Mouse (Mus musculus) heart, adult 2 months (tissue): ENCODE data around the gene Rin2. TPM values are rescaled to one million over a fixed set of nuclear protein-coding genes. Genes with fewer than 3 reads are reported as not detected.

ENCODE experiments used
- DNase-seq, 2 experiments: peaks; one replicate each; pipeline ENCODE4 v3.0.0; 2021
- H3K27ac ChIP-seq: fragments of 200-600 bp; 2 replicates; pipeline ENCODE4 v1.8.1; 2022
- H3K27me3 ChIP-seq: fragments of 200-500 bp; 2 replicates; pipeline ENCODE4 v1.6.1; 2012; ENCODE audit warnings: mild to moderate bottlenecking, low read length, inconsistent platforms, mixed read lengths; ENCODE audit not compliant: control insufficient read depth, insufficient read depth
- H3K36me3 ChIP-seq: fragments of 200-500 bp; 2 replicates; pipeline ENCODE4 v1.6.1; 2012; ENCODE audit warnings: low read length, inconsistent platforms; ENCODE audit not compliant: control insufficient read depth, insufficient read depth
- H3K4me1 ChIP-seq: fragments of 200-500 bp; 2 replicates; pipeline ENCODE4 v1.6.1; 2011; ENCODE audit warnings: low read length; ENCODE audit not compliant: control insufficient read depth, insufficient read depth
- H3K4me3 ChIP-seq: fragments of 200-600 bp; 2 replicates; pipeline ENCODE4 v1.8.1; 2022
- H3K79me2 ChIP-seq: fragments of 200-500 bp; replicated peaks from 2 replicates; pipeline ENCODE4 v1.6.1; 2012; ENCODE audit warnings: mild to moderate bottlenecking, inconsistent platforms, low read length, moderate library complexity, mixed read lengths; ENCODE audit not compliant: control insufficient read depth, insufficient read depth
- H3K9ac ChIP-seq: fragments of 200-500 bp; 2 replicates; pipeline ENCODE4 v1.6.1; 2012; ENCODE audit warnings: low read depth, mild to moderate bottlenecking, control low read depth, inconsistent platforms, low read length, mixed read lengths
- CTCF ChIP-seq: fragments of 200-600 bp; IDR thresholded peaks from 2 replicates; pipeline ENCODE4 v1.8.1; 2022; ENCODE audit warnings: antibody characterized with exemption, mild to moderate bottlenecking, moderate library complexity
- EP300 ChIP-seq: fragments of 200-500 bp; IDR thresholded peaks from 2 replicates; pipeline ENCODE4 v1.6.1; 2011; ENCODE audit warnings: low read depth, low read length, control low read depth; ENCODE audit not compliant: insufficient read depth
- POLR2A ChIP-seq: fragments of 200-500 bp; IDR thresholded peaks from 2 replicates; pipeline ENCODE4 v1.6.1; 2011; ENCODE audit warnings: mild to moderate bottlenecking, low read depth, low read length, control low read depth; ENCODE audit not compliant: insufficient read depth
- WGBS: fragments of 180-500 bp; shearing (Covaris S2); methylation state at CpG from one replicate; pipeline ENCODE4 v1.1.7; 2018; 5-methylcytosine and 5-hydroxymethylcytosine counted together
- intact Hi-C: fragments of 180-260 bp; cut with DNase I; formaldehyde crosslinking; loops from one replicate; pipeline ENCODE4 v1.15.1; 2025
- polyA plus RNA-seq: library from polyadenylated mRNA; depleted of rRNA; stranded (reverse); fragments of >200 nt; gene quantifications from 2 replicates; pipeline ENCODE4 v1.2.3, GENCODE M21; 2012
- total RNA-seq, 2 experiments: library from RNA; stranded (reverse); gene quantifications; 2 replicates each; pipeline ENCODE4 v1.2.3; 2021

The Rin2 gene
- total and polyA plus RNA-seq, 3 experiments, result 9.0 to 20.2 (median 18.8) TPM

GRCm38 (mm10) chr2:145833341-145833740 lies 158.3 kb downstream of the Rin2 start:
- Histone ChIP-seq H3K4me3 (no peak overlapping the region), H3K27me3 (no peaks in the 10 kb centered on the region), H3K79me2 (no peaks in the 10 kb centered on the region), H3K27ac (peak overlapping the region; percentile 84), H3K9ac (no peak overlapping the region), H3K36me3 (peaks cover 24% of the 10 kb centered on the region), H3K4me1 (peaks cover 11% of the 10 kb centered on the region)
- 50% methylated on average over 3 of the region's 3 CpGs for WGBS
- no peak for TF ChIP-seq CTCF
- no peak for TF ChIP-seq POLR2A
- TF ChIP-seq EP300, result no peak
- intact Hi-C loops, result no loop called here
- DNase-seq, result no peak

DNA sequence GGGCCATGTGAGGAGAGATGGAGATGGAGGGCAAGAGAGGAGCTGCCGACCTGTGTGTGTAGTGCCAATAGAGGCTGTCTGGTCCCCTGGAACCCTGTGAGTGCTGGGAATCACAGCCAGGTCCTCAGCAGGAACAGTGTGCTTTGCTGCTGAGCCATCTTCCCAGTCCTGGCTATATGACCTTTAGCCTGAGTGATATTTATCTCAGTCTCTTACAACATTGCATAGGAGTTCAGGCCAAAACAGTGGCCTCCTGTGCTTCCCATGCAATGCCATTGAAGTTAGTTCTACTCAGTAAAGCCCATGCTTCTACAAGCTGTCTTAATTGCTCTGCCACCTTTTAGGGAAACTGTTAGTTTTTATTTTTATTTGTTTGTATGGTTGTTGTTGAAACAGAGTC lies 160.9 kb downstream of the Rin2 start:
- peaks cover 10% of the 10 kb centered on the region for H3K4me1 ChIP-seq
- peaks cover 15% of the 10 kb centered on the region for H3K36me3 ChIP-seq
- intact Hi-C loops, result loop anchor here (2.0 kb wide), 1 partner anchor 15 kb away; no protein-coding TSS in a partner anchor
- WGBS, result 87% methylated on average over 1 of the region's 1 CpGs
- DNase-seq, result no peak
- no peaks in the 10 kb centered on the region for H3K27me3 ChIP-seq
- no peak for TF ChIP-seq CTCF
- no peak for TF ChIP-seq EP300
- no peak for TF ChIP-seq POLR2A
- no peaks in the 10 kb centered on the region; the same call in 1 of the 2 replicates for H3K79me2 ChIP-seq
- no peak overlapping the region for H3K9ac ChIP-seq
- no peak overlapping the region for H3K27ac ChIP-seq
- no peak overlapping the region for H3K4me3 ChIP-seq

DNA sequence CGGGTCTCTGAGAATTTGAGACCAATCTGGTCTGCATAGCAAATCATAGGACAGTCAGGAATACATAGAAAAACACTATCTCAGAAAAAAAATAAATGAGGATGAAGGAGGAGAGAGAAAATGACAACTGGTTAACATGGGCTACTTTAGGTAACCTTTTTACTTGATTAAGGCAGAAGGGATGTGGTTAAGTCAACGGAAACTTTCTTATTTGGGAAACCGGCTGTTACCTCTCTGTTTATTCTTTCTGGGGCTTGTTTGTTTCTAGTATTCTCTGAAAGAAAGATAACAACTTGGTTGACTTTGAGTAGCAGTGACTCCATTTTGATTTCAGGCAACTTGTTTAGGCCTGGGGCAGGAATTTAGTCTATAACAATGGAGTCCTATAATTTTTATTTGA lies 163.7 kb downstream of the Rin2 start:
- no peaks in the 10 kb centered on the region for H3K27me3 ChIP-seq
- peaks cover 15% of the 10 kb centered on the region for H3K36me3 ChIP-seq
- TF ChIP-seq POLR2A (no peak), EP300 (no peak), CTCF (no peak)
- no peak for DNase-seq
- no peak overlapping the region for H3K9ac ChIP-seq
- intact Hi-C loops, result no loop called here
- H3K4me3 ChIP-seq, result no peak overlapping the region
- no peak overlapping the region for H3K27ac ChIP-seq
- H3K79me2 ChIP-seq, result no peaks in the 10 kb centered on the region; the same call in 1 of the 2 replicates
- H3K4me1 ChIP-seq, result peaks cover 4% of the 10 kb centered on the region
- 91% methylated on average over 3 of the region's 3 CpGs for WGBS

DNA sequence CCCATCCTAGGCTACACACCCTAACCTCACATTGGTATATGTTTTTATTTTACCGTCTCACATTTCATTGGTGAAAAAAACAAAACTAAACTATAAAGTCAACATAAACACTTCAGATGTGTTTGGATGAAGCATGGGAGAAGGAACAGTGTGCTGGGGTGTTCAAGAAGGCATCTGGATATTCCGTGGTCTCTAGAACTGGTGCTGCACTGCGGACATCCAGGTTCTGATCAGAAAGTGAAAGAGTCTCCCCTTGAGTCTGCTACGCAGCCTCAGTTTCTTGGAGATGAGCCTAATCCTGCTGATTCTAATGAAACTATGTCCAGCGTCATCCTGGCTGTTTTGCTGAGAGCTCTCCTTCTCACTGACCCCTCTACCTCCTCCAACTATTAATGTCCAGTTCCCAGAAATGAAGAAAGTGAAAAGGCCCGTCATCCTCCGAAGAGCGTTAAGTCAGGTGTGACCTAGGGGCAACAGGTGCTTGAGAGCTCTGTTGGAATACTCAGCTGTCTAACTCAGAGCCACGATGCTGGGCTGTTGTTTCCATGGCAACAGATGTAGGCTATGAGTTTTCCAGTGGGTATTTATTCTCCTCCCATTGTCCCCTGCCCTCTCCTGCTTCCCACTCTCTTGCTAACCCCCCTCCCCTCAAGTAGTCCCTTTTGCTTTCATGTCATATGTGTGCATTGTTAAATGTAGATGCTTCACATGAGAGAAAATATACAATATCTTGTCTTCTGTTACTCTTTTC lies 164.7 kb downstream of the Rin2 start:
- intact Hi-C loops, result no loop called here
- TF ChIP-seq POLR2A (no peak), EP300 (no peak), CTCF (no peak)
- H3K36me3 ChIP-seq, result peaks cover 9% of the 10 kb centered on the region
- no peaks in the 10 kb centered on the region for H3K27me3 ChIP-seq
- H3K9ac ChIP-seq, result no peak overlapping the region
- no peak overlapping the region for H3K27ac ChIP-seq
- no peaks in the 10 kb centered on the region; the same call in 1 of the 2 replicates for H3K79me2 ChIP-seq
- no peak overlapping the region for H3K4me3 ChIP-seq
- no peak for DNase-seq
- 91% methylated on average over 9 of the region's 9 CpGs for WGBS
- H3K4me1 ChIP-seq, result no peaks in the 10 kb centered on the region

GRCm38 (mm10) chr2:145840320-145840719 lies 165.3 kb downstream of the Rin2 start:
- Histone ChIP-seq H3K9ac (no peak overlapping the region), H3K27me3 (no peaks in the 10 kb centered on the region), H3K79me2 (no peaks in the 10 kb centered on the region; the same call in 1 of the 2 replicates), H3K4me3 (no peak overlapping the region), H3K4me1 (no peaks in the 10 kb centered on the region), H3K27ac (no peak overlapping the region), H3K36me3 (peaks cover 9% of the 10 kb centered on the region)
- DNase-seq, result no peak
- WGBS, result 79% methylated on average over 3 of the region's 3 CpGs
- intact Hi-C loops, result no loop called here
- TF ChIP-seq EP300 (no peak), CTCF (no peak), POLR2A (no peak)

GRCm38 (mm10) chr2:145840910-145841870 lies 166.2 kb downstream of the Rin2 start:
- peaks cover 9% of the 10 kb centered on the region for H3K36me3 ChIP-seq
- no peak overlapping the region for H3K4me3 ChIP-seq
- TF ChIP-seq EP300 (no peak), POLR2A (no peak), CTCF (no peak)
- H3K27ac ChIP-seq, result no peak overlapping the region
- H3K4me1 ChIP-seq, result no peaks in the 10 kb centered on the region
- no peaks in the 10 kb centered on the region for H3K27me3 ChIP-seq
- no peaks in the 10 kb centered on the region; the same call in 1 of the 2 replicates for H3K79me2 ChIP-seq
- 81% methylated on average over 12 of the region's 12 CpGs for WGBS
- no peak overlapping the region for H3K9ac ChIP-seq
- no peak for DNase-seq
- intact Hi-C loops, result no loop called here
